Mouse (Mus musculus): ENCODE data around the gene Osbp2. TPM values are rescaled to one million over a fixed set of nuclear protein-coding genes. Genes with fewer than 3 reads are reported as not detected.
A peak's percentile ranks its signal among the peaks of the same experiment; 100 is the strongest.

Gene Osbp2
- polyA plus RNA-seq, 1 experiment = 1.3 TPM

DNA sequence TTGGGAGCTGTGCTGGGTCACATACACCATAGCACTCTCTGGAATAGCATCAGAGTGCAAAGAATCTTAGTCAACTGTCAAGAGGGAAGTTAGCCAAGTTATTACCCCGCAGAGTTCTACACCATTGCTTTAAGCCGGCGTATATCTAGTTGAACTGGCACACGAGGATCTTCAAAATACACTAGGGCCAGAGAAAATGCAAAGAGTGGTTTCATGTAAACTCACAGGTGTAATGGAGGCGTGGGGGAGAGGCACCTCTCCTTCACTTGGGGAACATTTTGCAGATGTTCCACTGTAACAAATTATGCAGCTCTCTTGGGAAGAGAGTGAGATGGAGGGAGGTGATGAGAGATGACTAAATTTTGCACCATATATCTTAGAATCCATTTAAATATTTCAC, 95.9 kb downstream of the Osbp2 start:
- H3K79me2 ChIP-seq (ENCODE audit: control insufficient read depth, insufficient read depth) = no peaks in the 10 kb centered on the region
- no peak overlapping the region for H3K4me3 ChIP-seq
- H3K27me3 ChIP-seq (ENCODE audit: control insufficient read depth, insufficient read depth, insufficient read length) = no peaks in the 10 kb centered on the region
- H3K4me2 ChIP-seq (ENCODE audit: low read depth) = no peak overlapping the region
- TF ChIP-seq REST (IDR thresholded peaks at IDR 0.05; ENCODE audit: insufficient read depth, insufficient read length) (no peak), MYOG (IDR thresholded peaks at IDR 0.05; ENCODE audit: control insufficient read depth in 1 of 3, insufficient read depth in 1 of 3, insufficient read length in 2 of 3, low read depth in 2 of 3) (no peak), CEBPB (IDR thresholded peaks at IDR 0.05; ENCODE audit: insufficient read depth, poor library complexity, severe bottlenecking) (no peak), E2F4 (IDR thresholded peaks at IDR 0.05; ENCODE audit: insufficient read depth) (no peak), POLR2AphosphoS2 (IDR thresholded peaks at IDR 0.05; ENCODE audit: insufficient read length, low read depth) (no peak), MAX (IDR thresholded peaks at IDR 0.05; ENCODE audit: low read depth) (no peak), SRF (IDR thresholded peaks at IDR 0.05; ENCODE audit: control insufficient read depth, insufficient read length, low read depth) (no peak), MYOD1 (IDR thresholded peaks at IDR 0.05; ENCODE audit: control insufficient read depth in 1 of 3, insufficient read length in 2 of 3, low read depth in 2 of 3) (no peak)
- H3K36me3 ChIP-seq (ENCODE audit: control insufficient read depth, insufficient read depth) = no peaks in the 10 kb centered on the region
- no peak overlapping the region for H3ac ChIP-seq (ENCODE audit: control insufficient read depth, insufficient read length)

GRCm38 (mm10) chr11:3766964-3767363, 96.7 kb downstream of the Osbp2 start:
- TF ChIP-seq POLR2AphosphoS2 (IDR thresholded peaks at IDR 0.05; ENCODE audit: insufficient read length, low read depth) (no peak), USF1 (IDR thresholded peaks at IDR 0.05; ENCODE audit: low read depth) (no peak), TCF12 (IDR thresholded peaks at IDR 0.05; ENCODE audit: insufficient read depth, poor library complexity, severe bottlenecking) (no peak)
- no peaks in the 10 kb centered on the region for H3K36me3 ChIP-seq (ENCODE audit: control insufficient read depth, insufficient read depth)
- no peaks in the 10 kb centered on the region for H3K27me3 ChIP-seq (ENCODE audit: control insufficient read depth, insufficient read depth, insufficient read length)
- H3ac ChIP-seq (ENCODE audit: control insufficient read depth, insufficient read length) = no peak overlapping the region
- no peaks in the 10 kb centered on the region for H3K79me2 ChIP-seq (ENCODE audit: control insufficient read depth, insufficient read depth)
- H3K4me3 ChIP-seq = no peak overlapping the region
- no peak overlapping the region for H3K4me2 ChIP-seq (ENCODE audit: low read depth)

DNA sequence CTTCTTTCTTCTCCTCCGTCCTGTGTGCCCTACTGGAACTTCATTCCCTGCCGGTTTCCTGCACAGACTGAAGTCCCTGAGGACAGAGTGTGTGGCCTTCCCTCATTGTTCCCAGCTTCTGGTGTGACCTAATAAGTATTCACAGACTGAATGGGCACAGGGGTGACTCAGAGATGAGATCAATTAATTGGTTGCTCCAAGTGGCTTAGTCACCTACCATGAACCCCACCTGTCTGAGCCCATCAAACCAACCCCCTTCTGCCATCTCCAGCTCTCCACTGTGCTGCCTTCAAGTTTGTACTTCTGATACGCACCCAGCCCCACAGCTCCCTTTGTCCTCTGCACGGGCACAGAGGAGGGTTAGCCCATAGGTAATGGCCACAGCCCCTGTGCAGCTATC, 99.4 kb downstream of the Osbp2 start:
- Histone ChIP-seq H3ac (ENCODE audit: control insufficient read depth, insufficient read length) (no peak overlapping the region), H3K79me2 (ENCODE audit: control insufficient read depth, insufficient read depth) (no peaks in the 10 kb centered on the region), H3K27me3 (ENCODE audit: control insufficient read depth, insufficient read depth, insufficient read length) (no peaks in the 10 kb centered on the region), H3K36me3 (ENCODE audit: control insufficient read depth, insufficient read depth) (no peaks in the 10 kb centered on the region), H3K4me3 (no peak overlapping the region), H3K4me2 (ENCODE audit: low read depth) (no peak overlapping the region)
- TF ChIP-seq MAX (IDR thresholded peaks at IDR 0.05; ENCODE audit: low read depth) (no peak), MYOD1 (IDR thresholded peaks at IDR 0.05; ENCODE audit: control insufficient read depth in 1 of 3, insufficient read length in 2 of 3, low read depth in 2 of 3) (peak in 2 of 3 experiments; percentile 66 to 72), USF1 (IDR thresholded peaks at IDR 0.05; ENCODE audit: low read depth) (no peak)

DNA sequence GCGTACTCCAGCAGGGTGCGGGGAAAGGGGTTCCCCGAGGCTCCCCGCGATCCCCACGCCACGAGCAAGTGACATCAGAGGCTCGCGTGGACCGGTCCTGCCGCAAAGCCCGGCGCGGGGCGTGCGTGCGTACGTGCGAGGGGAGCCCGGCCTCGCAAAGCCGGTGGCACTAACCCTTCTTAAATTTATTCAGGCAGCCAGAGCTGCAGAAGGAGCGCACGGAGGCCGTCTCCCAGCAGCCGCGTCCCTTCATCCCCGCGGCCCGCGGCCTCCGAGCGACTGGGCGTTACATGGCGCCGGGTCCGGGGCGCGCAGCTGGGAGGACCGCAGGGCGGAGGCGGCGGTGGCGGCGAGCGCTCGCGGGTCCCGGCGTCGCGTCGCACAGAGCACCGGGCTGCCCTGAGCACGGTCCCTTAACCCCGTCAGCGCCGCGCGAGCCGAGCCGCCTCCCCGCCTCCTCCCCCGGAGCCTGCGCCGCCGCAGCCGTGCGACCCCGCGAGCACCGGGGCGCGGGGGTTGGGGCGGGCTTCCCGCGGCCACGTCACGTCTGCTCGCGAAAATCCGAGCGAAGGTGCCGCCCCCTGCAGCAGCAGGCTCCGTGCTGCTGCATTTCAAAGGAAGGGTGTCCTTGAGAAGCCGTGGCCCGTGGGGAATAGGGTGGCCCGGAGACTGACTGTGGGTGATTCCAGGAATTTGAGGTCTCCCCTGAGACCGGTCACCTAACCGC, 101.8 kb downstream of the Osbp2 start:
- peak overlapping the region; percentile 49 for H3ac ChIP-seq (ENCODE audit: control insufficient read depth, insufficient read length)
- no peaks in the 10 kb centered on the region for H3K36me3 ChIP-seq (ENCODE audit: control insufficient read depth, insufficient read depth)
- no peak overlapping the region for H3K4me3 ChIP-seq
- no peaks in the 10 kb centered on the region for H3K79me2 ChIP-seq (ENCODE audit: control insufficient read depth, insufficient read depth)
- no peak for TF ChIP-seq CEBPB (IDR thresholded peaks at IDR 0.05; ENCODE audit: insufficient read depth, poor library complexity, severe bottlenecking)
- TF ChIP-seq MYOD1 (IDR thresholded peaks at IDR 0.05; ENCODE audit: control insufficient read depth in 1 of 3, insufficient read length in 2 of 3, low read depth in 2 of 3) = no peak
- no peak for TF ChIP-seq MAX (IDR thresholded peaks at IDR 0.05; ENCODE audit: low read depth)
- TF ChIP-seq MYOG (IDR thresholded peaks at IDR 0.05; ENCODE audit: control insufficient read depth in 1 of 3, insufficient read depth in 1 of 3, insufficient read length in 2 of 3, low read depth in 2 of 3) = peak in 1 of 3 experiments; percentile 24
- TF ChIP-seq REST (IDR thresholded peaks at IDR 0.05; ENCODE audit: insufficient read depth, insufficient read length) = no peak
- H3K4me2 ChIP-seq (ENCODE audit: low read depth) = peak overlapping the region; percentile 50
- no peaks in the 10 kb centered on the region for H3K27me3 ChIP-seq (ENCODE audit: control insufficient read depth, insufficient read depth, insufficient read length)

DNA sequence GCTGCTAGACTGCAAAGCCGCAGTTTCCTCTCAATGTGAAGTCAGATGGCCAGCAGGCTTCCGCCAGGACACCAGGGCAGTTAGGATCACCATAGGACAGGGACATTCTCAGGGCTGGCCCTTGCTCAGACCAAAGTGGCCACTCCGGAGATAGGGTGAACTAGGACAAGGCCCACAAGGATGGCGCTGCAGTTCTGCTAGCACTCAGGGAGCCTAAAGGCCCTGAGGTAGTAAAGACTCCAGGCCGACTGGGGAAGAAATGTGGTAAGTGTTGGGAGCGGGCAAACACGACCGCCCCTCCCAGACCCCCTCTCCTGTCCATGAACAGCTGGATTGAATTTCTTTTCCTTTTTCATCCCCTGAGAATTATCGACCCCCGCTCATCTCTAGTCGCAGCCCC, 102.4 kb downstream of the Osbp2 start:
- TF ChIP-seq POLR2A (IDR thresholded peaks at IDR 0.05; ENCODE audit: insufficient read length, low read depth) = no peak
- no peak for TF ChIP-seq TCF12 (IDR thresholded peaks at IDR 0.05; ENCODE audit: insufficient read depth, poor library complexity, severe bottlenecking)
- H3K27me3 ChIP-seq (ENCODE audit: control insufficient read depth, insufficient read depth, insufficient read length) = no peaks in the 10 kb centered on the region

DNA sequence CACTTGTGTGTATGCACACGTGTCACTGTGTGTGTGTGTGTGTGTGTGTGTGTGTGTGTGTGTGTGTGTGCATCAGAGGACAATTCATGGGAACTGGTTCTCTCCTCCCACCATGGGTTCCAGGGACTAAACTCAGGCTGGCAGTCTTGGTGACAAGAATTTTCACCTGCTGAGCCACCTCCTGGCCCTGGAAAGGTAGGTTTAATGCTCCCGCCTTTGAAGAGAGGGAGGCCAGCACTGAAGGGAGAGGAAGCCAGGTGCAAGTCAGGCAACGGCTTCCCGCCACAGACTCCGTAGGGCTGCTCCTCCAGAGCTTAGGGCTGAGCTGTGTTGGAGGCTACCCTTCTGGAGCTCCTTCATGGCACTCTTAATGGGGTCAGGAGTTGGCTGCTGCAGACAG, 104.3 kb downstream of the Osbp2 start:
- no peak overlapping the region for H3ac ChIP-seq (ENCODE audit: control insufficient read depth, insufficient read length)
- no peak for TF ChIP-seq SRF (IDR thresholded peaks at IDR 0.05; ENCODE audit: control insufficient read depth, insufficient read length, low read depth)
- TF ChIP-seq POLR2AphosphoS2 (IDR thresholded peaks at IDR 0.05; ENCODE audit: insufficient read length, low read depth) = no peak
- TF ChIP-seq MYOD1 (IDR thresholded peaks at IDR 0.05; ENCODE audit: control insufficient read depth in 1 of 3, insufficient read length in 2 of 3, low read depth in 2 of 3) = no peak
- TF ChIP-seq TCF3 (IDR thresholded peaks at IDR 0.05; ENCODE audit: insufficient read length, low read depth) = no peak
- no peak for TF ChIP-seq REST (IDR thresholded peaks at IDR 0.05; ENCODE audit: insufficient read depth, insufficient read length)
- no peak for TF ChIP-seq MAX (IDR thresholded peaks at IDR 0.05; ENCODE audit: low read depth)
- no peak for TF ChIP-seq E2F4 (IDR thresholded peaks at IDR 0.05; ENCODE audit: insufficient read depth)
- TF ChIP-seq USF1 (IDR thresholded peaks at IDR 0.05; ENCODE audit: low read depth) = no peak
- no peak for TF ChIP-seq TCF12 (IDR thresholded peaks at IDR 0.05; ENCODE audit: insufficient read depth, poor library complexity, severe bottlenecking)
- no peak for TF ChIP-seq MYOG (IDR thresholded peaks at IDR 0.05; ENCODE audit: control insufficient read depth in 1 of 3, insufficient read depth in 1 of 3, insufficient read length in 2 of 3, low read depth in 2 of 3)
- TF ChIP-seq CEBPB (IDR thresholded peaks at IDR 0.05; ENCODE audit: insufficient read depth, poor library complexity, severe bottlenecking) = no peak
- no peak for TF ChIP-seq POLR2A (IDR thresholded peaks at IDR 0.05; ENCODE audit: insufficient read length, low read depth)
- H3K4me2 ChIP-seq (ENCODE audit: low read depth) = no peak overlapping the region
- no peak overlapping the region for H3K4me3 ChIP-seq
- no peaks in the 10 kb centered on the region for H3K36me3 ChIP-seq (ENCODE audit: control insufficient read depth, insufficient read depth)
- no peaks in the 10 kb centered on the region for H3K27me3 ChIP-seq (ENCODE audit: control insufficient read depth, insufficient read depth, insufficient read length)
- no peaks in the 10 kb centered on the region for H3K79me2 ChIP-seq (ENCODE audit: control insufficient read depth, insufficient read depth)

More for the DNA sequence above, 102.4 kb downstream of the Osbp2 start:
- no peaks in the 10 kb centered on the region for H3K36me3 ChIP-seq (ENCODE audit: control insufficient read depth, insufficient read depth)
- no peak overlapping the region for H3K4me3 ChIP-seq
- peak overlapping the region; percentile 49 for H3ac ChIP-seq (ENCODE audit: control insufficient read depth, insufficient read length)
- H3K4me2 ChIP-seq (ENCODE audit: low read depth) = peak overlapping the region; percentile 50
- no peaks in the 10 kb centered on the region for H3K79me2 ChIP-seq (ENCODE audit: control insufficient read depth, insufficient read depth)
